Mouse (Mus musculus): ENCODE data around the gene Fam50b.

Gene Fam50b

GRCm38 (mm10) chr13:34738699-34738973 lies 4.0 kb downstream of the Fam50b start:
- DNase-seq (ENCODE audit: low read depth), result no peak

- no peak for DNase-seq (ENCODE audit: low read depth)
Measured at GRCm38 (mm10) chr13:34739071-34739470, 4.4 kb downstream of the Fam50b start.

DNA sequence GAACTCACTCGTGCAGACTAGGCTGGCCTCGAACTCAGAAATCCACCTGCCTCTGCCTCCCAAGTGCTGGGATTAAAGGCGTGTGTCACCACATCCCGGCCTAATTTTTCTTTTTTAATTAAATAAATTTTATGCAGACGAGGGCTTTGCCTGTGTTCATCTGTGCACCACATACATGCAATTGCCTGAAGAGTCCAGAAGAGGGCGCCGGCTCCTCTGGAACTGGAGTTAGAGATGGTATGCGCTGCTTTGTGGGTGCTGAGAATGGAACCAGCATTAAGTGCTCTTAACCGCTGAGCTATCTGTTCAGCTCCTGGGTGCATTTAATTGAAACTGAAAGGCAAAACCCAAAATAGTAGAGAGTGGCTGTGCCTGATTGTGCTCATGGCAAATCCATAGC lies 6.6 kb downstream of the Fam50b start:
- peak; percentile 20 for DNase-seq (ENCODE audit: low read depth)

DNA sequence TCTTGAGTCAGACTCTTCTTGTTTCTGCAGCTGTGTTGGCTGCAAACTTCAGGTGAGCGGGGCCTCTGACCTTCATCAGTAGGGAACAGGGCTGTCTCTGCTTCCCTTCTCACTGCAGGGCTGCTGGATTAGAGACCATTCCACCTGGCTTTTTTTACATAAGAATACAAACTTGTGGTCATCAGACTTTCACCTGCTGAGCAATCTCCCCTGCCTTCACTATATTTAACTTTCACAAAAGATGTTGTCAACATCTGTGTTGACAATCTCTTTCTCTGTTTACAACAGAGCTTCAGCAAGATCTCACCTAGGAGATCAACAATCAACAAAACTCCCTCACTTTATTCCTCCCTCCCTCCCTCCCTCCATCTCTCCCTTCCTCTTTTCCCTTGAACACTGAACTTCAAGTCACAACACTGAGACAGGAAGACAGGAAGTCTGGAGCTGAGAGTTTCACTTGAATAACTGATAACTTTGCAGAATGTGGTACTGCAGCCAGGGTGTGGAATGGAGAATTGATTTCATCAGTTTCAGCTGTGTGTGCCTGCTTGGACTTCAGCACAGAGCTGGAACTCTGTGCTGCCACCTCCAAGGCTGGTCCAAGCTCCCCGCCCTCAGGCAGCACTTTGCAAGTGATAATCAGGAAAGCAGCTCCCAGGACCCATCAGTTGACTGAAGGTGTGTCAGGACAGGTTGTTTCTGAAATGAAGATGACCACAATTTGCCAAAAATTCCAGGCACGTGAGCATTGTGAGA lies 7.3 kb downstream of the Fam50b start:
- DNase-seq (ENCODE audit: low read depth), result no peak

DNA sequence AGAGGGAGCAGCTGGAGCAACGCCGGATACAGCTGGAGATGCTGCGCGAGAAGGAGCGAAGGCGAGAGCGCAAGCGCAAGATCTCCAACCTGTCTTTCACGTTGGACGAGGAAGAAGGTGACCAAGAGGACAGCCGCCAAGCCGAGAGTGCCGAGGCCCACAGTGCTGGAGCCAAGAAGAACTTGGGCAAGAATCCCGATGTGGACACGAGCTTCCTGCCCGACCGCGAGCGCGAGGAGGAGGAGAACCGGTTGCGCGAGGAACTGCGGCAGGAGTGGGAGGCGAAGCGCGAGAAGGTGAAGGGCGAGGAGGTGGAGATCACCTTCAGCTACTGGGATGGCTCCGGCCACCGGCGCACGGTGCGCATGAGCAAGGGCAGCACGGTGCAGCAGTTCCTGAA lies 12.2 kb downstream of the Fam50b start:
- DNase-seq (ENCODE audit: low read depth), result no peak

DNA sequence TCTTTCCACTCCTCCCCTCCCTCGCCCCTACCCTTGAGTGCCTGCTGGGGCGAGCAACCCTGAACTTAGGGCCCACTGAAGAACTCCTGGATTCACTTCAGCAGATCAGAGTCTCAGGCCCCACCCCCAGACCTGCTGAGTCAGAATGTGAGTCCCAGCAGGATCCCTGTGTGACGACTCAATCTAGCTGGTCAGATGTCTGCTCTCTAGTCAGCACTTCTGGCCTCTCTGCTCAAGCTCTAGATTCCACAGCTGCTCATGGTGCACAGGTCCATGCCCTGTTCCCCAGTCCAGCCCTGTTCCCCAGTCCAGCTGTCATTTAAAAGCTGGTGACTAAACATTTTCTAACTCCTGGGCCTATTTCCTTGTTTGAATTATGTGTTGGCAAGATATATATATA lies 13.9 kb downstream of the Fam50b start:
- DNase-seq (ENCODE audit: low read depth), result no peak

GRCm38 (mm10) chr13:34759202-34759601 lies 24.6 kb downstream of the Fam50b start:
- DNase-seq (ENCODE audit: low read depth), result no peak

- no peak for DNase-seq (ENCODE audit: low read depth)
Measured at GRCm38 (mm10) chr13:34760518-34761287, 26.1 kb downstream of the Fam50b start.

DNA sequence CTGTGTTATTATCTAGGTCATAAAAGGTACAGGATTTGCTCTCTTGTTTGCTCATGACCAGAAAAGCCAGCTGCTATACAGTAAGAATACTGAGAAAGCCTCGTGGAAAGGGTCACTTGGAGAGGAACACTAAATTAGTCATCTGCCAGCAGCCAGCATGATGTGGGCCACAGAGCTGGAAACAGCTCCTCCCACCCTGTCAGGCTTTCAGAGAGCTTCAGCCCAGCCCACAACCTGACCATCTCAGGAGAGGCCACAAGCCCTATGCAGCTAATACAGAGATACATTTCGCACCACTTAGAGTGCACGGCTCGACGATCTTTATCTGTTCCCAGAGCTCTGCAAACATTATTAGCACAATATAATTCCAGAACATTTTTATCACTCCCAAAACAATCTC lies 27.5 kb downstream of the Fam50b start:
- DNase-seq (ENCODE audit: low read depth), result no peak

- no peak for DNase-seq (ENCODE audit: low read depth)
Measured at GRCm38 (mm10) chr13:34762865-34763264, 28.2 kb downstream of the Fam50b start.

DNA sequence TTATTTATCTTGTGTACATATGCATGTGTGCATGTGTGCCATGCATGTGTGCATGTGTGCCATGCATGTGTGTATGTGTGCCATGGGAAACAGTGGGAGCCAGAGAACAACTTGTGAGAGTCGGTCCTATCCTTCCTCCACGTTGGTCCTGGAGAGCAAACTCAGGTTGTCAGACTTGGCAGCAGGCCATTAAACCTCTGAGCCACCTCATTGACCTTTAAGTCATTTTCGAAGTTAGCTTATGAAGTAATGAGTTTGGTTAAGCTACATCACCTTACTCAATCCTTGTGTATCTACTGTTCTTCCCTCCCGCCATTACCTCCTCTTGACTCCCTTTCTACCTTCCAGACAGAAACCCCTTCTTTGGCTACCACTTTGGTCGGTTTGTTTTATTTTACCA lies 30.6 kb downstream of the Fam50b start:
- DNase-seq (ENCODE audit: low read depth), result no peak

GRCm38 (mm10) chr13:34766572-34766971 lies 31.9 kb downstream of the Fam50b start:
- DNase-seq (ENCODE audit: low read depth), result no peak

DNA sequence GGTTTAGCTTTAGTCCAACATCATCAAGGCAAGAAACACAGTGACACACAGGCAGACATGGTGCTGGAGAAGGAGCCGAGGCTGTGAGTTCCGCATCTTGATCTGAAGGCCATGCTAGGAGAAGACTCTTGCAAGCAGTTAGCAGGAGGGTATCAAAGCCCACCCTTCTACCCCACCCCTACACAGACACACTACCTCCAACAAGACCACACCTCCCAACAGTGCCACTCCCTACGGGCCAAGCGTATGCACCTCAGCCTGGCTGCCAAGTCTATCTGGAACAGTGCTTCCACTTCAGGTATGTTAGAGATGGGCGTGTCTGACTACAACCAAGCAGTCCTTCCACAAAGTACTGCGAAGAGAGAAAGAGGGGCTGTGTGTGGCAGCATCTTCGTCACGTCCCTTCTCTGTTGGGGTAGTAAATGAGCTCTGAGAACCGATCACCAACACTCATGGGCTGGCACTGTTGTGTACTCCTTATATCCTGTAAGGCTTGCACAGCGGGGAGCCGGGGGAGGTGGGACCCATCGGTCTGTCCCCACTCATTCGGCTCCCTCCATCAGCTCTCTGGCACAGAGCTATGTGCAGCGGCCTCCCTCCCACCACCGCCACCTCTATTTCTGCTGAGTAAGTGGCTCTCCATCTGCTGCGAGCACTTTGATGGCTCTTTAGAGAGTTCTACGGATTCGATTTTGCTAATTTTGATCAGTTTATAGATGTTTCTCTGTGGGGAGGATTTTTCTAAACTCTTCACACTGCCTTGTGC lies 33.1 kb downstream of the Fam50b start:
- no peak for DNase-seq (ENCODE audit: low read depth)

DNA sequence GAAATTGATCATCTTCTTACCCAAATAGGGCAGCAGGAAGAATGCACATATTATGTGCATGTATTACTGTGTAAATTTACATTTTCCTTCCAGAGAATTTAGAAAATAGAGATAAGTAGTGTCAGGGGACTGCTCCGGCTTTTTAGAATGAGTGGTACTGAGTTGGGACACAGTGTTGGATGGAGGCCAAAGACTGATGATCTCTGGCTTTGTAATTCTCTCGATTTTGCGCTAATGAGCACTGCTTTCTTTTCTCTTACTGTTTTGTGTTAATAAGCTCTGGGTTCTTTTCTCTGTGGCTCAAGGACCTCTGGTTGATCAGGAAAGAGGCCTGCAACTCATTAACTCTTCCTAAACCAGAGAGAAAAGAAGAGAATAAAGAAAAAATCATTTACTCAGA lies 42.1 kb downstream of the Fam50b start:
- no peak for DNase-seq (ENCODE audit: low read depth)

GRCm38 (mm10) chr13:34780856-34781610 lies 46.4 kb downstream of the Fam50b start:
- DNase-seq (ENCODE audit: low read depth), result no peak

DNA sequence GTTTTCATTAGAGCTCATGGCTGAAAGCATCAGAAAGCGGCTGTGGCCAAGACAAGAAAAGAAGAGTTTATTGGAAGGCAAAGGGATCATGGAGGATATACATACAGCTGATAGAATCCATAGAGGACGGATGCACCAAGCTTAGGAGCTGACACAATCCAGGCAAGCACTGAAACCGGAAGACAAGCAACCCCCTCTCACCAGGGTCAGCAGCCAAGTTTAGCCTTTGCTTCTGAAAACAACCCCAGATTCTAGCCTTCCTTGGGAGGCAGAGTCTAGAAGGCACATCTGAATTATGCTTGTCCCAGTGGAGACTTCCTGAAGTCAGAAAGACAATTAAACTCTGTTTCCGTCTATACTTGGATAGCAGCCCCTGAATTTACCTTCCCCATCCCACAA lies 47.0 kb downstream of the Fam50b start:
- no peak for DNase-seq (ENCODE audit: low read depth)

- no peak for DNase-seq (ENCODE audit: low read depth)
Measured at GRCm38 (mm10) chr13:34784818-34785217, 50.2 kb downstream of the Fam50b start.

DNA sequence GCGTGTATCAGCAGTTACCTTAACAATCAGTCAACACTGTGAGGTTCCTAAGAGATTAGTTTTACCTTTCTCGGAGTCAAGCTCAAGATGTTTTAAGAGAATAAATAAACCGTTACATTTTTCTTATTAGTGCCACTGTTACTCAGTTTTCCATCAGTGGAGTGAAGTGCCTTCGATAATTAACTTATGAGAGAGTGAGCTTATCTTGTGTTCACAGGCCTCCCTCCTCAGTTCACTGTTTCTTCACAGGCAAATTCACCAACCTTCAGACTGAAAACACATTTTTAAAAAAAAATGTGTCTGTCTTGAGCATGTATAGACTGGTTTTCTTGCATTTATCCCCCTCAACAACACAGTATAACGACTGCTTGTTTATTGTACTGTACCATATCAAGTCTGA lies 52.0 kb downstream of the Fam50b start:
- DNase-seq (ENCODE audit: low read depth), result no peak

DNA sequence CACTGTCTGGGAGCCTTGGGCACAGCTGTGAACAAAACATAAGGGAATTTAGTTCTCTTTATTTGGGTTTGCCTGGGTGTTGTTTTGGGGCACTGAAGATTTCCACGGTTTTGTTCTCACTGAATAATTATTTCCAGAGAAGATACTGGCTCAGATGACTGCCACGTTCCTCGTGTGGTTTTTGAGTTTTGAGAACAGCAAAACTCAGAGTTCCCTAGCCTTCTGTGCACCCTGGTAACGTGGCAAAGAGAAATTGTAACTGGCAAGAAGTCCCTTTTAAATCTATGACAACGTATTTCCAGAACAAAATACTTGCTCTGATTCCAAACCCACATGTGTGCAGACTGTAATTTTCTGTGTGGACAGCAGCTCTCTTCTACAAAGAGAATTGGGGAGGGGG lies 52.9 kb downstream of the Fam50b start:
- no peak for DNase-seq (ENCODE audit: low read depth)

DNA sequence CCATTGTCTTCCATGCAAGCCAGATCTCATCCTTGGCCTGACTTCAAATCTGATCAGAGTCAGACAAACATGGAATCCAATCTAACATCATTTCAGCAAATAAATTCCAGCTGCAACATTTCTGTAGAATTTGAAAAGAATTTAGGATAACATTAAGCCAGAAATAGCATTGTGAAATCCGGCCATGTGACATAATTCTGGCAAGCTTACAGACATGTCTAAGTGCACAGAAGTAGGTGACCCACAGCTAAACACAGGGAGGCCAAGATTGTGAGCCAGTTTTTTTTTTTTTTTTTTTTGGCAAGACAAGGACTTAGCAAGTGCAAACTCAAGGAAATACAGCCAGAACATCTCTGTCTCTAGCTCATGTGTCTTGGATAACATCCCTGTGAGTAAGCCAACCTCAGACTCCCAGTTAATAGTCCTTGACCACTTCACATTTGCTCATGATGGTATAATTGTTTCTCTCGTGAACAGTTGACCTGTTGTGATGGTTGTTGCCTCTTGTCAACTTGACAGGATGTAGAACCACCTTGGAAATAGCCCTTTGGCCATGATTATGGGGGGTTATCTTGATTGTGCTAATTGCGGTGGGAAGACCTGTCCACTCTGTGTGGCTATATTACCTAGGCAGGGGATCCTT lies 54.6 kb downstream of the Fam50b start:
- DNase-seq (ENCODE audit: low read depth), result no peak

GRCm38 (mm10) chr13:34793066-34793465 lies 58.4 kb downstream of the Fam50b start:
- DNase-seq (ENCODE audit: low read depth), result no peak

GRCm38 (mm10) chr13:34793816-34794215 lies 59.2 kb downstream of the Fam50b start:
- DNase-seq (ENCODE audit: low read depth), result no peak
